Mouse (Mus musculus) kidney, postnatal 0 days (tissue): ENCODE data around the gene Sh3bp1. TPM values are rescaled to one million over a fixed set of nuclear protein-coding genes. Genes with fewer than 3 reads are reported as not detected.
A peak's percentile ranks its signal among the peaks of the same experiment; 100 is the strongest.

Experiments
- ATAC-seq: fragments of 200-750 bp; cut with Nextera tagmentation; replicated peaks from 2 replicates; pipeline ENCODE4 v1.8.0; 2017; ENCODE audit warnings: low read depth, moderate number of reproducible peaks, moderate TSS enrichment, moderate library complexity; ENCODE audit not compliant: low FRiP score
- DNase-seq: peaks from one replicate; pipeline ENCODE4 v3.0.0-alpha.2; 2016; ENCODE audit warnings: low spot score
- H3K27ac ChIP-seq: fragments of 300-500 bp; sonication (generic); 2 replicates; pipeline ENCODE4 v1.5.1; 2014; ENCODE audit warnings: mild to moderate bottlenecking
- H3K27me3 ChIP-seq: fragments of 300-500 bp; sonication (generic); 2 replicates; pipeline ENCODE4 v1.6.1; 2014; ENCODE audit warnings: low read length, mixed read lengths; ENCODE audit not compliant: insufficient read depth
- H3K36me3 ChIP-seq: fragments of 300-500 bp; sonication (generic); 2 replicates; pipeline ENCODE4 v1.6.1; 2014; ENCODE audit warnings: low read length, mixed read lengths; ENCODE audit not compliant: insufficient read depth
- H3K4me1 ChIP-seq: fragments of 300-500 bp; sonication (generic); replicated peaks from 2 replicates; pipeline ENCODE4 v1.6.1; 2014; ENCODE audit warnings: antibody characterized with exemption, low read length, mixed read lengths; ENCODE audit not compliant: insufficient read depth
- H3K4me2 ChIP-seq: fragments of 300-500 bp; sonication (generic); 2 replicates; pipeline ENCODE4 v1.6.1; 2014; ENCODE audit warnings: mild to moderate bottlenecking, low read length, moderate library complexity, mixed read lengths
- H3K4me3 ChIP-seq: fragments of 300-500 bp; sonication (generic); replicated peaks from 2 replicates; pipeline ENCODE4 v1.5.1; 2014; ENCODE audit warnings: low read depth, low read length
- H3K9ac ChIP-seq: fragments of 300-500 bp; sonication (generic); 2 replicates; pipeline ENCODE4 v1.6.1; 2014; ENCODE audit warnings: low read depth, low read length
- H3K9me3 ChIP-seq: fragments of 300-500 bp; sonication (generic); replicated peaks from 2 replicates; pipeline ENCODE4 v1.6.1; 2016; ENCODE audit warnings: low read length, inconsistent platforms, mixed read lengths
- CTCF ChIP-seq: IDR thresholded peaks from 2 replicates; pipeline ENCODE4 v1.5.1; 2016; ENCODE audit warnings: antibody characterized with exemption, low read depth, mild to moderate bottlenecking, moderate library complexity
- WGBS: fragments of 180-500 bp; shearing (Covaris S2); extraction: QIAGEN DNeasy Blood & Tissue Kit; methylation state at CpG from one replicate; pipeline ENCODE4 v1.1.7; 2014; 5-methylcytosine and 5-hydroxymethylcytosine counted together
- polyA plus RNA-seq: library from polyadenylated mRNA; unstranded; fragments of >200 nt; fragmentation: Nextera tagmentation; extraction: Ambion mirVana; gene quantifications from 2 replicates; pipeline ENCODE4 v1.2.1, GENCODE M21; 2015

Gene Sh3bp1
- polyA plus RNA-seq, 1 experiment from 2014 or later = 19.6 TPM

DNA sequence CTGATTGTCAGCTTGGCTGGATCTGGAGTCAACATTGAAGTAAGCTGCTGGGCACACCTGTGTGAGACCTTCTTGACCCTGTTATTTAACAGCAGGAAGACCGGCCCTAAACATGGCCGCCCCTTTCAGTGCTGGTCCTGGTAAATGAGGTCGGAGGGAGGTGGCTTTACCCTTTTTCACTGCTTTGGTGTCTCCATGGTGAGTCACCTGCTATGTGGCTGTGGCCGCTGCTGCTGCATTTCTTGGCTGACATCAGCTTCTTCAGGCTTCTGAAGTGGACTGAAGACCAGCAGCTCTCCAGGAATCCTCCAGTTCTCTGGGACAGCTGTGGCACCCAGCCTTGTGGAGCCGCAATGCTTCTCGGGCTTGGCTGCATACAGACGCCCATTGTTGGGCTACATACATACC lies 30.7 kb upstream of the Sh3bp1 start:
- 61% methylated on average over 7 of the region's 7 CpGs for WGBS
- Histone ChIP-seq H3K36me3 (no peaks in the 10 kb centered on the region), H3K9me3 (no peaks in the 10 kb centered on the region), H3K27ac (peak overlapping the region; percentile 83), H3K4me3 (no peak overlapping the region), H3K4me1 (peaks cover 12% of the 10 kb centered on the region), H3K27me3 (no peaks in the 10 kb centered on the region), H3K4me2 (no peak overlapping the region), H3K9ac (no peak overlapping the region)
- TF ChIP-seq CTCF = no peak
- DNase-seq (no peak), ATAC-seq (no peak)

DNA sequence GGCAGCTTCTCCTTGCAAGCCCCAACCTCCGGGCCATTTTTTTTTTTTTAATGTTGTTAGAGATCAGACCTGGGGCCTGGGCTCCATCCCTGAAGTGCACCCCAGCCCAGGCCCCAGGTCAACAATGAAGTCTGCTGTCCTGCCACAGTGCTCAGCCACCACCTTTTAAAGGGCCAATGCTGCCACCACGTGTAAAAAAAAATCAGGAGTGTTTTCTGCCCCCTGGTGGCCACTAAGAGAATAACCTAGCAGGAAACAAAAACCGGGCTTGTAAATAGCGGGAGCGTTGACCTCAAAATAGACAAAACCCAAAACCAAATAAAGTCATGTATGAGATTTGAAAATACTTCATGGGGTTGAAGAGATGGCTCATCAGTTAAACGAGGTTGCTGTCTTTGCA lies 29.8 kb upstream of the Sh3bp1 start:
- Histone ChIP-seq H3K4me1 (peaks cover 8% of the 10 kb centered on the region), H3K27ac (no peak overlapping the region)
- 28% methylated on average over 6 of the region's 6 CpGs for WGBS

GRCm38 (mm10) chr15:78872021-78872608 lies 27.5 kb upstream of the Sh3bp1 start:
- Histone ChIP-seq H3K36me3 (no peaks in the 10 kb centered on the region), H3K4me3 (no peak overlapping the region), H3K4me1 (peaks cover 8% of the 10 kb centered on the region), H3K9ac (no peak overlapping the region), H3K27ac (no peak overlapping the region), H3K4me2 (no peak overlapping the region), H3K9me3 (no peaks in the 10 kb centered on the region), H3K27me3 (no peaks in the 10 kb centered on the region)
- ATAC-seq = no peak
- no peak for DNase-seq
- TF ChIP-seq CTCF = peak; percentile 49; the same call in 1 of the 2 replicates
- 44% methylated on average over 5 of the region's 5 CpGs for WGBS

More for the DNA sequence above, 29.8 kb upstream of the Sh3bp1 start:
- no peaks in the 10 kb centered on the region for H3K36me3 ChIP-seq
- no peak for ATAC-seq
- no peaks in the 10 kb centered on the region for H3K27me3 ChIP-seq
- no peak overlapping the region for H3K4me2 ChIP-seq
- DNase-seq = peak; percentile 83
- no peak overlapping the region for H3K9ac ChIP-seq
- peak; percentile 87 for TF ChIP-seq CTCF
- H3K4me3 ChIP-seq = no peak overlapping the region
- no peaks in the 10 kb centered on the region for H3K9me3 ChIP-seq

GRCm38 (mm10) chr15:78873803-78874435 lies 25.6 kb upstream of the Sh3bp1 start:
- H3K9ac ChIP-seq = no peak overlapping the region
- no peak for TF ChIP-seq CTCF
- H3K27me3 ChIP-seq = no peaks in the 10 kb centered on the region
- H3K4me3 ChIP-seq = no peak overlapping the region
- no peaks in the 10 kb centered on the region for H3K36me3 ChIP-seq
- H3K4me1 ChIP-seq = 0 out of 2 replicates have a peak, but pooled peaks cover 5% of the 10 kb centered on the region
- DNase-seq = no peak
- 64% methylated on average over 13 of the region's 13 CpGs for WGBS
- no peak overlapping the region for H3K4me2 ChIP-seq
- ATAC-seq = no peak
- no peak overlapping the region for H3K27ac ChIP-seq
- no peaks in the 10 kb centered on the region for H3K9me3 ChIP-seq

DNA sequence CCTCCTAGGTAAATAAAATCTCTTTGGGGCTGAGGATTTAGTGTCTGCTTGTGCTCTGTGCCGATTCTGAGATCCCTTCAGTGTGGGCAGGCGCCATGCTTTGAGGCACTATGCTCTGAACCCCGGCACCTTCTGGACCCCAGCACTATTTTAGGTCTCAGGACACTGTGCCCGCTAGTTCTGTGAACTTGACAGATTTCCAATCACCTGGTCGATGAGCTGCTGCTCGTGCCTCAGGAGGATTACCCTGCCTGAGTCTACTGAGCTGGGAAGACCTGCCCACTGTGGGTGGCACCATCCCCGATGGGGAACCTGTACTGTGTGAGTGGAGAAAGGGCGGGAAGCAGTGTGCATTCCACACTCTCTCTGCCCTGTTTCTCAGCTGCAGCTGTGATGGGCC lies 24.6 kb upstream of the Sh3bp1 start:
- H3K9ac ChIP-seq = no peak overlapping the region
- TF ChIP-seq CTCF = no peak
- no peak overlapping the region for H3K4me3 ChIP-seq
- DNase-seq = no peak
- no peak for ATAC-seq
- no peaks in the 10 kb centered on the region for H3K9me3 ChIP-seq
- H3K36me3 ChIP-seq = no peaks in the 10 kb centered on the region
- peak overlapping the region; percentile 97; the same call in 1 of the 2 replicates for H3K27ac ChIP-seq
- no peak overlapping the region for H3K4me2 ChIP-seq
- H3K4me1 ChIP-seq = peaks cover 14% of the 10 kb centered on the region; the same call in 1 of the 2 replicates
- no peaks in the 10 kb centered on the region for H3K27me3 ChIP-seq
- WGBS = 76% methylated on average over 8 of the region's 8 CpGs

DNA sequence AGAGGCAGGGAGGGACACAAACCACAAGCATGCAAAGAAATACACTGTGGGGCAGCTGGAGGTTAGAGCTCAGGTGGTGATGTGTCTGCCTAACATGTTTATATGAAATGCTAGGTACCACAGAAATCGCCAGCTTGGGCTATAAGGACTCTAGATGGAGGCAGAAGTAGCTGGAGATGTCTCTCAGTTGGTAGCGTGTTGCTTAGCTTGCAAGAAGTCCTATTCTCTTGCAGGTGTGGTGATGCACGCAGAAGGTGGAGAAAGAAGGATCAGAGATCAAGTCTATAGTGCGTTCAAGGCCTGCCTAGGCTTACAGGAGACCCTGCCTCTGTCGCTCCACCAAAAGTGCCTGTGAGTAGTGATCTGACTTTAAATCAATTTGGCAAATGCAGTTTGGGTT lies 24.0 kb upstream of the Sh3bp1 start:
- no peak for TF ChIP-seq CTCF
- Histone ChIP-seq H3K9me3 (no peaks in the 10 kb centered on the region), H3K9ac (no peak overlapping the region; the same call in 1 of the 2 replicates), H3K4me2 (peak overlapping the region; percentile 78; the same call in 1 of the 2 replicates), H3K4me3 (0 out of 2 replicates have a peak overlapping the region, but pooled peaks have one; percentile 58), H3K36me3 (0 out of 2 replicates have a peak, but pooled peaks cover 2% of the 10 kb centered on the region), H3K4me1 (peaks cover 14% of the 10 kb centered on the region; the same call in 1 of the 2 replicates), H3K27ac (peak overlapping the region; percentile 97), H3K27me3 (no peaks in the 10 kb centered on the region)
- ATAC-seq (no peak), DNase-seq (no peak)
- 71% methylated on average over 5 of the region's 5 CpGs for WGBS
